Mouse (Mus musculus) forebrain, postnatal 0 days (tissue): ENCODE data around the gene Ccser1. TPM values are rescaled to one million over a fixed set of nuclear protein-coding genes. Genes with fewer than 3 reads are reported as not detected.
A peak's percentile ranks its signal among the peaks of the same experiment; 100 is the strongest.

Source experiments
- ATAC-seq: fragments of 200-750 bp; cut with Nextera tagmentation; 2 replicates; pipeline ENCODE4 v1.8.0; 2017; ENCODE audit warnings: mild to moderate bottlenecking, moderate library complexity
- DNase-seq: peaks from one replicate; pipeline ENCODE4 v3.0.0-alpha.2; 2015
- H3K27ac ChIP-seq: fragments of 300-500 bp; sonication (generic); 2 replicates; pipeline ENCODE4 v1.5.1; 2014; ENCODE audit warnings: low read depth, mild to moderate bottlenecking, antibody characterized with exemption, low read length, moderate library complexity, mixed read lengths
- H3K27me3 ChIP-seq: fragments of 300-500 bp; sonication (generic); 2 replicates; pipeline ENCODE4 v1.6.1; 2014; ENCODE audit warnings: mild to moderate bottlenecking, low read length, mixed read lengths; ENCODE audit not compliant: insufficient read depth
- H3K36me3 ChIP-seq: fragments of 300-500 bp; sonication (generic); 2 replicates; pipeline ENCODE4 v1.6.1; 2014; ENCODE audit warnings: mild to moderate bottlenecking, moderate library complexity; ENCODE audit not compliant: insufficient read depth
- H3K4me1 ChIP-seq: fragments of 300-500 bp; sonication (generic); 2 replicates; pipeline ENCODE4 v1.6.1; 2014; ENCODE audit warnings: antibody characterized with exemption; ENCODE audit not compliant: insufficient read depth
- H3K4me2 ChIP-seq: fragments of 300-500 bp; sonication (generic); 2 replicates; pipeline ENCODE4 v1.6.1; 2014; ENCODE audit warnings: low read depth, mild to moderate bottlenecking, moderate library complexity
- H3K4me3 ChIP-seq: fragments of 300-500 bp; sonication (generic); 2 replicates; pipeline ENCODE4 v1.5.1; 2014; ENCODE audit warnings: low read depth, low read length, mixed read lengths
- H3K9ac ChIP-seq: fragments of 300-500 bp; sonication (generic); 2 replicates; pipeline ENCODE4 v1.6.1; 2014; ENCODE audit warnings: mild to moderate bottlenecking
- H3K9me3 ChIP-seq: fragments of 300-500 bp; sonication (generic); 2 replicates; pipeline ENCODE4 v1.6.1; 2016; ENCODE audit warnings: low read length
- CTCF ChIP-seq: sonication (generic); IDR thresholded peaks from 2 replicates; pipeline ENCODE4 v1.5.1; 2016; ENCODE audit warnings: antibody characterized with exemption, control low read depth, low read depth
- WGBS: fragments of 180-500 bp; shearing (Covaris S2); extraction: QIAGEN DNeasy Blood & Tissue Kit; methylation state at CpG from one replicate; pipeline ENCODE4 v1.1.7; 2014; 5-methylcytosine and 5-hydroxymethylcytosine counted together
- polyA plus RNA-seq: library from polyadenylated mRNA; unstranded; fragments of >200 nt; fragmentation: Nextera tagmentation; extraction: Ambion mirVana; gene quantifications from 2 replicates; pipeline ENCODE4 v1.2.1, GENCODE M21; 2015
- total RNA-seq: library from RNA; depleted of rRNA; stranded (reverse); fragments of >200 nt; gene quantifications from 2 replicates; pipeline ENCODE4 v1.2.3, GENCODE M21; 2014

Ccser1 gene
- total and polyA plus RNA-seq, 2 experiments from 2014 or later: 14.4 to 58.1 TPM

GRCm38 (mm10) chr6:62055276-62055675 lies 875.2 kb downstream of the Ccser1 start:
- no peak overlapping the region for H3K4me2 ChIP-seq
- H3K36me3 ChIP-seq: no peaks in the 10 kb centered on the region
- DNase-seq: no peak
- no peak overlapping the region for H3K4me3 ChIP-seq
- no peaks in the 10 kb centered on the region for H3K9me3 ChIP-seq
- no peak for ATAC-seq
- H3K27ac ChIP-seq: no peak overlapping the region
- no peaks in the 10 kb centered on the region for H3K27me3 ChIP-seq
- H3K4me1 ChIP-seq: no peaks in the 10 kb centered on the region
- no peak overlapping the region for H3K9ac ChIP-seq
- no peak for TF ChIP-seq CTCF
- 80% methylated on average over 2 of the region's 2 CpGs for WGBS

DNA sequence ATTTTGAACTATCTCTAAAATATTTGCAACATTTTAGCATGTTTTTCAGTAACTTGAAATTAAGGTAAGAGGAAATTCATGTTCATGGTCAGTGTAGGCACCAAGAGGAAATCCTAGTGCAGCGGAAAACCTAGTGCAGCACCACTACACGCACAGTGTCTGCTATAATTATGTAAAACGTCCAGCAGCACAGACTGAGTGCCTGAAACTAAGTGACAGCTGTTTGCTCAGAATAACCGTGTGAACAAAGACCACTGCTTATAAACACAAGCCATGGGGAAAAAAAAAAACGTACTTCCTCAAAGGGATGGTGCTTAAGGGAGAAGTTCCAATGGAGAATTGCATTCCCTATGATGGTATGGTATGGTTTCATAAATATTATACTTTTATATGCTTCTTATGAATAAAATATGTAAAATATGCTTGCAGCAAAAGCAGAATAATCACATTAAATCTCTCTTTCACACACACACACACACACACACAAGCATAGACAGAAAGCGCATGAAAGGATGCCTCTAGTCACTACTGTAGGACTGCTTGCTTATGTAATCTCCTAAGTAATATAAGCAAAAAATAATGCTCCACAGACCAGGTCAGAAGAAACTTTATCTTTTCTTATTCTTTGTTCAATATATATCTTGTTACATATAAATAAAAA lies 886.4 kb downstream of the Ccser1 start:
- Histone ChIP-seq H3K4me3 (no peak overlapping the region), H3K27me3 (no peaks in the 10 kb centered on the region), H3K36me3 (no peaks in the 10 kb centered on the region), H3K27ac (no peak overlapping the region), H3K4me2 (no peak overlapping the region), H3K4me1 (no peaks in the 10 kb centered on the region), H3K9ac (no peak overlapping the region), H3K9me3 (no peaks in the 10 kb centered on the region)
- WGBS: 33% methylated on average over 6 of the region's 6 CpGs
- peak; percentile 12 for DNase-seq
- ATAC-seq: peak; percentile 60
- TF ChIP-seq CTCF: no peak

DNA sequence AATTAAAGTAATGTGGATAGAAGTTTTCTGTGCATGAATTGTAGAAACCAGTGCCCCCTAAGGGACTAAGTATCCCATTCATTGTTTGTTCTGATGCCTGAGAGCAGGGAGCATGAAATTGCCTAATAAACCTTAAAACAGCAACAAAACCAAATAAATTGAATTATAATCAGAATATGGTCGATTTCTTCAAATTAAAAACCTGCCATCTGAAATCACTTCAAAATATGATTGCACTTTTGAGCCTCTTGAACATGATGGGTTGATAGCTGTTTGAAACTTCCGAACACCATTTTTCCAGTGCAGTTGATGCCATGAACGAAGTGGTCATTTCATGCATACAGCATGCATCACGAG lies 886.9 kb downstream of the Ccser1 start:
- no peaks in the 10 kb centered on the region for H3K9me3 ChIP-seq
- no peaks in the 10 kb centered on the region for H3K4me1 ChIP-seq
- H3K4me2 ChIP-seq: no peak overlapping the region
- no peak overlapping the region for H3K27ac ChIP-seq
- H3K4me3 ChIP-seq: no peak overlapping the region
- 84% methylated on average over 4 of the region's 4 CpGs for WGBS
- no peaks in the 10 kb centered on the region for H3K27me3 ChIP-seq
- no peak overlapping the region for H3K9ac ChIP-seq
- ATAC-seq (no peak), DNase-seq (no peak)
- no peak for TF ChIP-seq CTCF
- H3K36me3 ChIP-seq: no peaks in the 10 kb centered on the region

- Histone ChIP-seq H3K4me3 (no peak overlapping the region), H3K4me1 (no peaks in the 10 kb centered on the region), H3K36me3 (no peaks in the 10 kb centered on the region), H3K27me3 (no peaks in the 10 kb centered on the region), H3K4me2 (no peak overlapping the region), H3K9me3 (no peaks in the 10 kb centered on the region), H3K27ac (no peak overlapping the region), H3K9ac (no peak overlapping the region)
- no peak for ATAC-seq
- TF ChIP-seq CTCF: no peak
- DNase-seq: no peak
- 35% methylated on average over 2 of the region's 2 CpGs for WGBS
Observed at GRCm38 (mm10) chr6:62105464-62105863, 925.3 kb downstream of the Ccser1 start.

DNA sequence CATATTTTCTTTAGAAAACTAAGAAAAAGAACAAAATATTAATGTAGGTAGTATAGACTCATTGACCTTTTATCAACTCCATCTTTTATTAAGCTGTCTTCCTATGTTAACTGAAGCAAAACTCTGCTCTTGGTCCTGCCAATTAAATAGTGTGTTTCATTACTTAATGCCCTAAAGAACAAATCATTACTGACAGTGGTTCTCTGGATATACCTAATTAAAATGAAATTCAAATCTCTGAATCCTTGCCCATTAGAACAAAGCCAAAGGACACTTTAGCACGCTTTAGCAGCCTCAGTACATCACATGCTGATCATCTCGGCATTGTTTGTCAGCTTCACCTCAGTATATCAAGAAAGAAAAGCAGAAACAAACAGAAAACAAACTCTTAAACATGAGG lies 952.4 kb downstream of the Ccser1 start:
- no peaks in the 10 kb centered on the region for H3K9me3 ChIP-seq
- H3K27ac ChIP-seq: no peak overlapping the region
- DNase-seq (no peak), ATAC-seq (no peak)
- H3K27me3 ChIP-seq: no peaks in the 10 kb centered on the region
- WGBS: 73% methylated on average over 2 of the region's 2 CpGs
- no peak for TF ChIP-seq CTCF
- H3K36me3 ChIP-seq: no peaks in the 10 kb centered on the region
- no peak overlapping the region for H3K9ac ChIP-seq
- no peak overlapping the region for H3K4me3 ChIP-seq
- no peaks in the 10 kb centered on the region for H3K4me1 ChIP-seq
- H3K4me2 ChIP-seq: no peak overlapping the region

- Histone ChIP-seq H3K27me3 (no peaks in the 10 kb centered on the region), H3K9me3 (no peaks in the 10 kb centered on the region), H3K9ac (no peak overlapping the region), H3K36me3 (no peaks in the 10 kb centered on the region), H3K4me2 (no peak overlapping the region), H3K27ac (no peak overlapping the region), H3K4me3 (no peak overlapping the region), H3K4me1 (no peaks in the 10 kb centered on the region)
- DNase-seq (no peak), ATAC-seq (no peak)
- TF ChIP-seq CTCF: no peak
Observed at GRCm38 (mm10) chr6:62160320-62160719, 980.2 kb downstream of the Ccser1 start.

- DNase-seq (peak; percentile 55), ATAC-seq (peak; percentile 84)
- H3K4me2 ChIP-seq: no peak overlapping the region
- no peaks in the 10 kb centered on the region for H3K27me3 ChIP-seq
- no peak for TF ChIP-seq CTCF
- WGBS: 51% methylated on average over 6 of the region's 6 CpGs
- H3K36me3 ChIP-seq: no peaks in the 10 kb centered on the region
- H3K9ac ChIP-seq: no peak overlapping the region
- H3K4me1 ChIP-seq: no peaks in the 10 kb centered on the region
- H3K27ac ChIP-seq: no peak overlapping the region
- H3K4me3 ChIP-seq: no peak overlapping the region
- no peaks in the 10 kb centered on the region for H3K9me3 ChIP-seq
Observed at GRCm38 (mm10) chr6:62162596-62162995, 982.5 kb downstream of the Ccser1 start.
